Mouse (Mus musculus) erythroblast, embryonic 14.5 days (primary cell): ENCODE data around the gene E4f1. TPM values are rescaled to one million over a fixed set of nuclear protein-coding genes. Genes with fewer than 3 reads are reported as not detected.

Experiments
- H3K27me3 ChIP-seq: 2 replicates; pipeline ENCODE4 v1.6.1; 2012; ENCODE audit warnings: inconsistent platforms; ENCODE audit not compliant: control insufficient read depth
- H3K36me3 ChIP-seq: 2 replicates; pipeline ENCODE4 v1.6.1; 2012; ENCODE audit warnings: mild to moderate bottlenecking, inconsistent platforms; ENCODE audit not compliant: control insufficient read depth
- H3K4me1 ChIP-seq: 2 replicates; pipeline ENCODE4 v1.6.1; 2012; ENCODE audit warnings: inconsistent platforms; ENCODE audit not compliant: control insufficient read depth
- H3K4me3 ChIP-seq: replicated peaks from 2 replicates; pipeline ENCODE3; 2012; ENCODE audit warnings: moderate library complexity, mild to moderate bottlenecking, inconsistent platforms
- H3K9me3 ChIP-seq: 2 replicates; pipeline ENCODE4 v1.6.1; 2012; ENCODE audit warnings: low read length, inconsistent platforms, mixed read lengths; ENCODE audit not compliant: control insufficient read depth
- GATA1 ChIP-seq: IDR thresholded peaks from 2 replicates; pipeline ENCODE4 v1.6.1; 2012; ENCODE audit warnings: low read length, inconsistent platforms, mixed read lengths
- TAL1 ChIP-seq: IDR thresholded peaks from 3 replicates; pipeline ENCODE4 v1.6.1; 2012; ENCODE audit warnings: low read length, inconsistent platforms, mixed read lengths
- polyA plus RNA-seq: library from polyadenylated mRNA; stranded (reverse); fragments of >175 nt; gene quantifications from 2 replicates; pipeline ENCODE4 v1.2.3, GENCODE M21; 2012

The E4f1 gene
- polyA plus RNA-seq, 1 experiment: 6.2 TPM

DNA sequence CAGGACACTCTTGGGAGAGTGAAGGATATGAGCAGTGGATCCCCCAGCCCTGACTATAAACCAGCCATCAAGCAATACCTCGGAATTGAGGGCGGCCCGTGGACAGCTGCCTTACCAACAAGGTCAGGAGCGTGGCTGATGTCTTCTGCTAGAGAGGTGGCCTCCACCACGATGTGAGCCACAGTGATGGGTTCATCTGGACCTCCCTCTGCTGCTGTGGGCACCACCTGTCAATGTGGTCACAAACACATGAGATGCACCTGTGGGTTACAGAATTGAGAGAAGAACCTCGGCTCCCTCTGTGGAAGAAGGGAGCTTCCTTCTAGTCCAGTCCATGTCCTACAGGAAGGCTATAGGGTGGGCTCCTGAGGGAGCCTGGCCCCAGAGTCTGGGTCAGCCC lies 20.6 kb downstream of the E4f1 start:
- Histone ChIP-seq H3K27me3 (no peaks in the 10 kb centered on the region; the same call in 1 of the 2 replicates), H3K4me1 (peaks cover 49% of the 10 kb centered on the region), H3K4me3 (no peak overlapping the region), H3K9me3 (no peaks in the 10 kb centered on the region), H3K36me3 (peaks cover 88% of the 10 kb centered on the region)
- TF ChIP-seq TAL1 (no peak), GATA1 (no peak)

DNA sequence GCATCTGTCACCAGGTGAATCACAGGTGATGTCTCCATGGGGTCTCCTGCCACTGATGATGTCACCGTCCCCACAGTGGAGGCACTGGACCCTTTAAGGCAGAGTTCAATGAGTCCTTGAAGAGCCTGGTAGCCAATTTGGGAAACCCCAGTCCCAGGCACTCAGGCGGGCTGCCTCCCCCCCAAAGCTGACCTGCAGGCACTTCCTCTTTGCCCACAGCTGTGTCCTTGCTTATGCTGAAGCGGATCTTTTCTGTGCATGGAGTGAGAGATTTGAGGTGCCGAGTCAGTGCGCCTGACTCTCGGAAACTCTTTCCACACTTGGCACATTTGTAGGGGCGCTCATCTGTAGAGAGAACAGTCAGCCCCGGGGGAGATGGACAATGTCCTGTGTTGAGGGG lies 23.5 kb downstream of the E4f1 start:
- Histone ChIP-seq H3K27me3 (no peaks in the 10 kb centered on the region; the same call in 1 of the 2 replicates), H3K4me3 (no peak overlapping the region), H3K36me3 (peaks cover 100% of the 10 kb centered on the region), H3K9me3 (no peaks in the 10 kb centered on the region), H3K4me1 (peaks cover 23% of the 10 kb centered on the region)
- no peak for TF ChIP-seq GATA1
- TF ChIP-seq TAL1: no peak

DNA sequence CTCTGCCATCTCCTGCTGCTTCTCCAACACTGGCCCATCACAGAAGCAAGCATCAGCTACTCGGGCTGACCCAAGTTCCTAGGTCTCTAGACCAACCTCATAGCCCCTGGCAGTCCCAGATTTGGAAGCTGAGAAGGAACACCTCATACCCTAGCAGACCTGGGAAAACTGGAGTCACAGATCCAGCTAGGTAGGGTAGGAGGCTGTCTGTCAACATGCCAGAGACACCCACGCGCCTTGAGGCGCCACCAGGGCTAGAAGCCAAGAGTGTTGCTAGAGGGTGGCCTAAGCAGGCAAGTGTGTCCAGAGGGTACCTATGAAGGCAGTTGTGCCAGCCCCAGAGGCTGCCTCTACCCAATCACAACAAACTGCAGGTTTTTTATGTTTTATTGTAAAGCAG lies 26.7 kb downstream of the E4f1 start:
- Histone ChIP-seq H3K4me3 (no peak overlapping the region), H3K4me1 (no peaks in the 10 kb centered on the region; the same call in 1 of the 2 replicates), H3K27me3 (no peaks in the 10 kb centered on the region; the same call in 1 of the 2 replicates), H3K36me3 (peaks cover 100% of the 10 kb centered on the region), H3K9me3 (no peaks in the 10 kb centered on the region)
- TF ChIP-seq TAL1 (no peak), GATA1 (no peak)

DNA sequence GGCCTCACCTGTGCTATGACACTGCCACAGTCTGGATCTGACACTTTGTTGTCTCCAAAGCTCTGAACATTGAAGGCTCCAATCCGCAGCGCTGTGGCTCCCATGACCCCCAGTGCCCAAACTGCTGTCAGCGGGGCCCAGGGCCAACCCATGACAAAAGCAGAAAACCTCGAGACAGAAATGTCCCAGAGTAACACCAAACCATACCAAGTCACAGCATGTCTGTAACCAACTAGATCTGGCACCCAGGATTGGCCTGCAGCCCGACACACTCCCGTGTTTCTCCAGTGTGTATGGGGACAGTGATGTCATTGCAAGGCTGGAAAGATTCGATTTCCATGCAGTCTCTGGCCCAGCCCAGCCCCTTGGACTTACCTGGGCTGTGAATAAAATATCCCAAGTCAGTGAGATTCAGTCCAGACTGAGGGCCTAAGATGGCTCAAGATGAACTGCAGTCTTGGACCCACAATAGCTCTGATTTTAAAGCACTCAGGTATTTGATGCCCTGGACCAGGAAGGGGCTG lies 27.4 kb downstream of the E4f1 start, which contains the start of gene Dnase1l2:
Gene Dnase1l2, minus strand, starts transcription at position 474 of the 524 bp plus-strand sequence.
- TF ChIP-seq GATA1: no peak
- no peak for TF ChIP-seq TAL1
- no peaks in the 10 kb centered on the region for H3K9me3 ChIP-seq
- peaks cover 100% of the 10 kb centered on the region for H3K36me3 ChIP-seq
- no peaks in the 10 kb centered on the region; the same call in 1 of the 2 replicates for H3K4me1 ChIP-seq
- H3K27me3 ChIP-seq: no peaks in the 10 kb centered on the region; the same call in 1 of the 2 replicates
- no peak within 1 kb of the TSS for H3K4me3 ChIP-seq

DNA sequence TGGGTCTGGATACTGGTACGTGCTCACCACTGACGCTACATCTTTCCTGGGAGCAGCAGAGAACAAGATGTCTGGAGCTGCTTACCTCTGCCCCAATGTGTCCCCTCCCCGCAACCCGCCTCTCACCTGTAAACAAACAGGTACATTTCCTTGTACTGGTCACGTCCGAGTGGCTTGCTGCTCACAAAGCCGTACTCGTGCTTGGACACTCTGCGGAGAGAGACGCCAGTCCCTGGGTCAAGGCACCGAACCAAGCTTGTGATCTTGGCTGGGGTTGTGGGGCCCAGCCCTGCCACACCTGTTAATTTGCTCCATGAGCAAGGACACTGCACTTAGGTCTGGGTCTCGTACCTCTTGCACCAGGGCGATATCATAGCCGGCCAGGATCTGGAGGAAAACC lies 28.0 kb downstream of the E4f1 start:
- H3K27me3 ChIP-seq: no peaks in the 10 kb centered on the region; the same call in 1 of the 2 replicates
- no peak for TF ChIP-seq GATA1
- no peak for TF ChIP-seq TAL1
- no peak overlapping the region for H3K4me3 ChIP-seq
- peaks cover 100% of the 10 kb centered on the region for H3K36me3 ChIP-seq
- no peaks in the 10 kb centered on the region for H3K9me3 ChIP-seq
- H3K4me1 ChIP-seq: no peaks in the 10 kb centered on the region; the same call in 1 of the 2 replicates

DNA sequence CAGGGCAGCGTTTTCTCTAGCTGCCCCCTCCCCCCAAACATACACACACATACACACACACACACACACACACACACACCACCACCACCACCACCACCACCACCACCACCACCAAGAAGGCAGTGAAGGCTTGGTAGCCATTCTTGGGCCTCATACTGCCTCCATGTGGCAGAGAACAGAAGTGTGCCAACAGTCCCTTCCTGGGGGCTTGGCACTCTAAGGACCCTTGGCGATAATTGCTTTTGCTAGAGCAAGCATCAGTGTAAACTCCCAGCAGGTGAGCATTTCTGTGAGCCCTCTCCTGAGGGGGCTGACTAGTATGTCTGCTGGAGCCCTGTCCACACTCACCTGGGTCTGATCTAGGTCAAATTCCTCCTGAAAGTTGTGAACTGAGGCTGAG lies 29.0 kb downstream of the E4f1 start:
- TF ChIP-seq TAL1 (no peak), GATA1 (no peak)
- H3K4me1 ChIP-seq: no peaks in the 10 kb centered on the region; the same call in 1 of the 2 replicates
- no peaks in the 10 kb centered on the region for H3K9me3 ChIP-seq
- no peaks in the 10 kb centered on the region for H3K27me3 ChIP-seq
- H3K36me3 ChIP-seq: peaks cover 99% of the 10 kb centered on the region
- no peak overlapping the region for H3K4me3 ChIP-seq

DNA sequence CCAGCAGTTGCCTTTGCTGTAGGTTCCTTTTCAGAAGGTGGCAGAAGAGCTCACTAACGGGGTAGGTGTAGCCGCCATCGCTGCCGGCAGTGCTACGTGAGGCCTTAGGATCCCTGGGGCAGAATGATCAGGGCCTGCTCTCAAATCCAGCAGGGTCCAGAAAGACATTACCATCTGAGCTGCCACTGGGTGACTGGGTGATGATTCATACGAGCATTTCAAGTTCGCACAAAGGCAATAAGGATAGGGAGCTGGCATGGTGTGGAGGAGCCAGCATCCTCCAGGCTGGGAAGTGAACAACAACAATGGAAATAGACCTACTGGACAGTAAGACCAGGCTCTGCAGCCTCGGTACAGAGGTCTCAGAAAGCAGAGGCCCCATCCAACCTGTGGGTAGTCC lies 29.7 kb downstream of the E4f1 start:
- TF ChIP-seq TAL1 (no peak), GATA1 (no peak)
- no peaks in the 10 kb centered on the region for H3K9me3 ChIP-seq
- peaks cover 99% of the 10 kb centered on the region for H3K36me3 ChIP-seq
- H3K4me1 ChIP-seq: no peaks in the 10 kb centered on the region; the same call in 1 of the 2 replicates
- H3K4me3 ChIP-seq: no peak overlapping the region
- H3K27me3 ChIP-seq: no peaks in the 10 kb centered on the region

DNA sequence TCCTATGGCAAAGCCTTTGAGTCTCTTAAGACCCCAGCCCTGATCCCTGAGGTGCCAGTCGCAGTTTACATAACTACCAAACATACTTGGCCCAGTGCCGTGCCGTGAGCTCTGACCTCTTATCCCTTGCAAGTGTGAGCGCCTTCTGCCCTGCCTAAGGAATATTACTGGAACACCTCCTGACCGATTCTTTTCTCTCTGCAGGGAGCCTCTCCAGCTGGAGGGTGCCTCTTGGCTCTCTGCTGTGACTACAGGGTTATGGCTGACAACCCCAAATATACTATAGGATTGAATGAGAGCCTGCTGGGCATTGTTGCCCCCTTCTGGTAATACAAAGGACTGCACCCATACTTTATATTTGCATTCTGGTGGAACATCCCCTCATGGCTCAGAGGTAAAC lies 33.1 kb downstream of the E4f1 start:
- TF ChIP-seq GATA1: no peak
- TF ChIP-seq TAL1: no peak
- no peak overlapping the region for H3K4me3 ChIP-seq
- H3K27me3 ChIP-seq: no peaks in the 10 kb centered on the region
- peaks cover 94% of the 10 kb centered on the region for H3K36me3 ChIP-seq
- H3K9me3 ChIP-seq: no peaks in the 10 kb centered on the region
- H3K4me1 ChIP-seq: peaks cover 7% of the 10 kb centered on the region

DNA sequence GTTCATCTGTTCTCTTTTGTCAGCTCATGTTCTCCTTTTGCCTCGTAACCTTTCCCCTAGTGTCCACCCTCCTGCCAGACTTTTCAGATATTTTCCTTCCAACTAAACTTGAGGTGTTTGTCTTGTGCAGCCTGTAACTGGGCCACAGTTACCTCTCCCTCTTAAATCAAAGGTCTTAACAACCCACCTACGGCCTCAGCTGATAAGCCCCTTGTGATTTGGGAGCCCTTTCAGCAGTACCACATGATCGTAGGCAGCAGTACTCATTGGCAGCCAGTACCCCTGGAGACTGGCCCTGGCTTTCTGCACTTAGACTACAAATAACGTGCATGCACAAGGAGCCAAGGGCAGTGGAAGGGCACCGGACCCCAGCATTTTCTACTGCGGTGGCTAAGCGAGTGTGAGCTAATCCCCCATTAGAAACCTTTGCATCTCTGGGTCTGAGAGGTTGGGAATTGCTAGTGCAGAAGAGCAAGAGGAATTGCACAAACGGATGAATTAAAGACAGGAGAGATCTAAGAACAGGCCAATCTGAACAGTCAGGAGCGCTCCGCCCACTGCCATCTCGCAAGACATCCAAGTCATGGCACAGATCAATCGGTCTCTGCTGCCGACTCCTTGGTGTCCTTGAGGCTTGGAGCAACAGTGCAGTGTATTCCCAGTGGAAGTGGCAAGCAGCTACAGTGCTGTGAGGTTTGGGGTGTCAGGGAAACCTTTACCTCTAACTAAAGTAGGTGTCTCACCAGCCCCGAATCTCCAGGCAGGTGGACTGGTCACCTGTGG lies 40.7 kb downstream of the E4f1 start:
- H3K4me1 ChIP-seq: peaks cover 59% of the 10 kb centered on the region
- TF ChIP-seq TAL1 (no peak), GATA1 (no peak)
- no peaks in the 10 kb centered on the region for H3K9me3 ChIP-seq
- H3K27me3 ChIP-seq: no peaks in the 10 kb centered on the region
- H3K36me3 ChIP-seq: peaks cover 63% of the 10 kb centered on the region
- no peak overlapping the region for H3K4me3 ChIP-seq
